Mouse (Mus musculus) layer of hippocampus, postnatal 14 days (tissue): ENCODE measurements around the gene Defb29. TPM values are rescaled to one million over a fixed set of nuclear protein-coding genes. Genes with fewer than 3 reads are reported as not detected.

ENCODE experiments used
- DNase-seq, 2 experiments: peaks; one replicate each; pipeline ENCODE4 v3.0.0; 2021 to 2022; ENCODE audit warnings: low spot score in 2 of 2, mixed read lengths in 1 of 2
- long read RNA-seq, 2 experiments: library from polyadenylated mRNA; stranded (forward); transcript quantifications; one replicate each; pipeline ENCODE4 v2.0.0; 2021
- total RNA-seq, 2 experiments: library from RNA; stranded (reverse); gene quantifications; 2 replicates each; pipeline ENCODE4 v1.2.3; 2021

Defb29 gene
- not detected for total RNA-seq
- long read RNA-seq, experiment 1, result 0 reads
- long read RNA-seq, experiment 2, result 0 reads

DNA sequence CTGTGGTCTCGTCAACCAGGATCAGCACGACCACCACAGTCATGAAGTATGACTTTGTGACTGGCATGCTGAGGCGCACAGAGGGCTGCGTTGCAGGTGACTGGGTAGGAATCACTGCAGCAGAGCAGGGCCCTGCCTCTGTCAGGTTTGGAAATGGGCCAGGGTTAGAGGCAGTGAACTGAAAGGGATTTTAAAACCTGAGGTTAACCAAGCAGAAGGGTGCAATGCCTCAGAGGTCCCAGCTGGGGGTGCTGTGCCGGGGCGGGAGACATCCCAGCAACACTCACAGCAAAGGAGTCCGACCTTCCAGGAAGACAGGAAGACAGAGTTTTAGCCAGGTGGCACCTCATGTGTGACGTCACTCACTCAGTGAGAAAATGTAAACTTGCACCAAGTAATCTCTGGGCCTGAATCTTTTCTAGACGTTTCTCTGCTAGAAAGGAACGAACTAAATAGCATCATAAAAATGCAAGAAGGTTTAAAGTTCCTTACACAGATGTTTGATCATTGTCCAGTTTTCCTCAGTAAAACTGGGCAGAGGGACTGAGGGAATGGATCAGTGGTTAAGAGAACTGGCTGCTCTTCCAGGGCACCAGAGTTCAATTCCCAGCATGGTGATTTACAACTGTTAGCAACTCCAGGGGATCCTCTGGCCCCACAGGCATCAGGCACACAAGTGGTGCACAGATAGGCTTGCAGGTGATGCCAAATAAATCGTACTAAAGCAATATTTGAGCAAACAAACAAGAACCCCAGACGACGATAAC lies at the start of gene Defb29:
Defb29 (minus strand) TSS at position 155 of the 767 bp plus-strand sequence.
- no peak for DNase-seq

DNA sequence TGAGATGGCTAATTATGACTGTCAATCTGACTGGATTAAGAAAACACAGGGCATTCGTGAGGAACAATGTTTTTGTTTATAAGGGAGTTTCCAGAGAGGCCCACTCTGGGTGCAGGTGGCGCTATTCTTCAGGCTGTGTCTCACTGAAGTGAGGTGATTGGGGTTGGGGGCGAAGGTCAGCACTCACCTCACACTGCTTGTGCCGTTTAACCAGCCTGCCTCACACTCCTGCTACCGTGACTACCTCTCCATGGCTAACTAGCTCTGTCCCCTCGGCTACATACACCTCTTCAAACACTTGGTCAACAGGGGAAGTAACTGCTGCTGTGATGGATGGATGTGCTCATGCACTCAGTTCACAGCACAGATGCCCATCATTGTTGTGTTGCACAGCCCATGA lies 49.1 kb upstream of the Defb29 start:
- DNase-seq, result no peak

DNA sequence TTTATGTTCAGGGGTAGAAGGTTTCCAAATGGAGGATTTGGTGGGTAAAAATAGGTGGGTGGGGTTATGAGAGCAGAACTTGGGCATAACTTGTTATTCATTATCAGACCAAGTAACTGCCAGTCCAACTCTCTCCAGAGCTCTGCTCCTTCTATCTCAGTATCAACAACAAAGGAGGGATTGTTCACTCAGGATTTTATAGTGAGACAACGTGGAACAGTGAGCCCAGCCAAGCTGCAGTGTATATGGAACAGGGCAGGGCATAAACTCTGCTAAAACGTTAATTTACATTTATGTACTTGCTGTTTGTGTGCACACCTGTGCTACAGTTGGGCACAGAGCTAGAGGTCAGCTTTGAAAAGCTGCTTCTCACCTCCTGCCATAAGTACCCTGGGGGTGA lies 48.6 kb upstream of the Defb29 start:
- DNase-seq, result no peak

DNA sequence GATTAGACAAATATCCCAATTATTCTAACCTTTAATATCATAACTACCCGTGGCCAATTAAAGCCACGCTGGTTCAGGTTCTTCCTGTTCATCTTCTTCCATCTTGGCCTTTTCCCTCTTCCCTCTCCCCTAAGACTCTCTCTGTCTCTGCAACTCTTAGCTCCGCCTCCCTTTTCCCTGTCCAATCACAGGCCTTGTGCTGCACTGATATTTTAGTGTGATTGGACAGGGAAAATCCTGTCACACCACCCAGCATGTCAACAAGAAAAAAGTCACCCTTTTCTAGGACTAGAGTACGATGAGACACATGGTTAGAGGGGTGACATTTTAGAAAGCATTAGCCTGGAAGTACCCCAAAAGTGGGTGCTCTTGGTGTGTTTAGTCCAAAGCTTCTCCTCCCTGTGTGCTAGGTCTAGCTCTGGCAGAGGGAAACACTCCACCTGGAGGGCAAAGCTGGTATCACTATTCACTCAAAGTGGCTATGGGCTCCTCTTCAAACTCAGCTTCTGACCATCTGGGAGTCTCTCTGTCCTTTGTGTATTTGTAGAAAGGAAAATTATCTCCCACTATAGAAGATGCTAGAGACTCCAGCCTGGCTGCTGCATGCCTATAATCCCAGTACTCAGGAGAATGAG lies 47.1 kb upstream of the Defb29 start:
- DNase-seq, result no peak

DNA sequence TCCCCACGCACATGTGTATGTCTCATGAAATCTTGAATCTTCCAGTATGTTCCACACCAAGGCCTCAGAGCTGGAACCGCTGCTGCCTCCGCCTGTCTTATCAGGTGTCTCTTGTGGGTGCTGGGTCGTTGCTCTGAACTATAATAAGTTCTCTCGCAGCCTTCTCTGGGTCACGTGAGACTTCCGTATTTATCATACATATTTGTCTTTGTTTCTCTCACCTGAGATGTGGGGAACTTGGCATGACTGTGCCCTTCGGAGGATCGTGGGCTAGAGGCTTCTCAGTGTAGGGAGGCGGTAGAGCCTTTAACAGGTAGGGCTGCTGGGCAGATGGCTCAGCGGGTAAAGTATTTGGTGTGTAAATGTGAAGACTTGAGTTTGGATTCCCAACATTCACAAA lies 40.7 kb upstream of the Defb29 start:
- no peak for DNase-seq

DNA sequence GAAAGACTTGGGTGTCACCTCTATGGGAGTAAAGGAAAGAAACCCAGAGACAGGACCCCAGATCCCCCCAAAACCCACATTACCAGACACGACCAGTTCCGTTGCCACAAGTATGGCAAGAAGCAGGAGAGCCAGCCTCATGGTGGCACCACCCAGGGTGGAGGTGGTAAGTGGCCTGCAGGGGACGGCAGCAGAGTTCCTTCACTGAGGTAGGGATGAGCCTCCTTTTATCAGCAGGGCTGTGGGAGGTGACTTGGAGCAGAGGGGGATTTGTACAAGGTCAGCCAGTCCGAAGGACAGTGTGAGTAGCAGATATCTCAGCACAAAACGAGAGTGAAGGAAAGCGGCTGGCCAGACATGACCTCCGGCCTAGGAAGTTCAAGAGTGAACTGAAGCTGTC lies 40.2 kb upstream of the Defb29 start, which contains the start of gene Defb19:
Defb19 (minus strand) TSS at position 206 of the 400 bp plus-strand sequence.
- no peak for DNase-seq

DNA sequence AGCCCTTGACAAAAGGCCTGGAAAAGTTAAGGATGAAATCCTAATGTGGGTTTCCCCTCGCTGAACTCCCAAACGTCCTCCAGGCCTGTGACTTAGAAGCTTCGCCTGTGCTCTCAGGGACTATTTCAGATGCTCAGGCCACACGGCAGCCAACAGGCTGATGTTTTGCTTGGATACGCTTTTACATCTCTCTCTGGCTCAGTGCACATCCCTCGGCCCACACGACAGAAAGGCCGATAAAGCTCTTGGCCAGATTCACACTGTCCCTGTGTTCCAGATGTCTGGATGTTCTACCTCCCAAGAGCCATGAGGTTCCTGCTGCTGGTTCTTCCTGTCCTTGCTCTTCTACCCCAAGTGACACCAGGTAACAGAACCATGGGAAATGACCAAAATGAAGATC lies 33.6 kb upstream of the Defb29 start:
- DNase-seq, result no peak

DNA sequence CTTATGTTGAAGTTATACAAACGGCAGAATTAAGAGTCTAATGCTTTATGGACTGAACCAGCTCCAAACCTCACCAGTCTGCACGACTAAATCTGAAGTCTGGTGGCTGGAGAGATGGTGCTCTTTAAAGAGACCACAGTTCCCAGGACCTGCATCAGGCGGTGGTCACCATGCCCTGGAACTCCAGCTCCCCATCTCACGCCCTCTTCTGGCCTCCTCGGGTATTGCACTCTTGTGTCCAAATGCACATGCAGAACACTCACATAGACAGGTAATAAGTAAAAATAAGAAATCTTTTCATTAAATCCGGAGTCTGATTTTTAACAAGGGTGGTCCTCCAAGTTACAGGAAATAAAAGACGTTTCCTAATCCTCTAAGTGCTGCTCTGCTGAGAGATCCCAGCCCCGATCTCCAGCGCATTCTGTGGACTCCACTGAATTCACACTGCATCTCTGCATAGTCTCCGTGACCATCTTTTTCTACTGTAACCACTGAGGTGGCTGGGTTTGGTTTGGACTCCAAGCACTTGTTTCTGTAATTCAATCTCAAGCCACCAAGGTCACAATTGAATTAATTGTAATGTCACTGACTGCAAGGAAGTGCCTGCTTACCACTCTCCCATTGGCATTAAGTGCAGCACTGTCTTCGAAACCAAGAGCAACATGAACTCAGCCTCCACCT lies 32.4 kb upstream of the Defb29 start, which contains the start of gene Defb21:
Defb21 (plus strand) TSS at position 631 of the 681 bp plus-strand sequence.
- DNase-seq, result no peak

DNA sequence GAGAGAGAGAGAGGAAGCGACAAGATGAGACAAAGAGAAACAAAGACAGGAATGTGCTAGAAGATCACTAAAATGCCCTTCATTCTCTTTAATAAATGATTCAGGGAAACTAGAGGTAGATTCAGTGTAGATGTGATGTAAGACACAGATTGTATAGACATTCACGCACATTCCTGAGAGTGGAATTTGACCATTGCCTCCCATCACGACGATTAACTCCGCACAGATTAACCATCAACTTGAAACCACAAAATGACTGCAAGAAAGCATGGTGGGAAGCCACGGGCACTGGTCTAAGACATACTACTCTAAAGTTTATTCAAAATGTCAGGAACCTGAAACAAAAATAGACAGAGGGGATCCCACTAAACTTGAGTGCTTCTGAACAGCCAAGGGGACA lies 30.4 kb upstream of the Defb29 start:
- no peak for DNase-seq

DNA sequence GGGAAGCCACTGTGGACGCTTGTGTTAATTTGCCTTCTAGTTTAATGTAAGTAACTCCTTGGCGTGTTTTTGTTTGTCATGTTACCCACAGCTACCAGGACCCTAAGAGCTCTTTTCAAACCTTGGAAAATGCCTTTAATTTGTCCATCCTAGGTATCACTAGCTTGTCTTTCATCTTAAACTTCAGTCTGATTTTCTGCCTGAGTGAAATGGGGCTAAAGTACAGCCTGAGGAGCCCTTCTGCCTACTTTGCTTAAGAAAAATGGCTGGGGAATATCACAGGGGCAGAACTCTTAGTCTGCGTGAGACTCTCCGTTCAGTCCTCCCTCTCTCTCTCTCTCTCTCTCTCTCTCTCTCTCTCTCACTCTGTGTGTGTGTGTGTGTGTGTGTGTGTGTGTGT lies 30.0 kb upstream of the Defb29 start:
- DNase-seq, result no peak

DNA sequence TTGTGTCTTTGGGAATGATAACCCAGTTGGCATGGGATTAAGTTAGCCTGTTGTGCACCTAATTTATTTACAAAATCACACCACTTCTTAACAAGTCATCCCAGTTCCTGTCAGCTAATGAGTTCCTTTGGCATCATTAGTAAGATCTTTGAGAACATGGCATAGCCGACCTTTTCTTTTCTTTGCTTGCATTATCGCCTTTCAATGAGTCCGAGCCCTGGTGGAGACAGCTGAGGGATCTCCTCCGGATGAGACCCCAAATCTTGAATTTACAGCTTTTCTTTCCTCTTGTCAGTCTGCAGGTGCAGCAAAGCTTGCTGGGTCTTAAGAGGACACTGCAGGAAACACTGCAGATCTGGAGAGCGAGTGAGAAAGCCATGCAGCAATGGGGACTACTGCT lies 29.1 kb upstream of the Defb29 start, which contains the start of gene Gm17416:
Gm17416 (plus strand) TSS at position 301 of the 400 bp plus-strand sequence.
- no peak for DNase-seq

DNA sequence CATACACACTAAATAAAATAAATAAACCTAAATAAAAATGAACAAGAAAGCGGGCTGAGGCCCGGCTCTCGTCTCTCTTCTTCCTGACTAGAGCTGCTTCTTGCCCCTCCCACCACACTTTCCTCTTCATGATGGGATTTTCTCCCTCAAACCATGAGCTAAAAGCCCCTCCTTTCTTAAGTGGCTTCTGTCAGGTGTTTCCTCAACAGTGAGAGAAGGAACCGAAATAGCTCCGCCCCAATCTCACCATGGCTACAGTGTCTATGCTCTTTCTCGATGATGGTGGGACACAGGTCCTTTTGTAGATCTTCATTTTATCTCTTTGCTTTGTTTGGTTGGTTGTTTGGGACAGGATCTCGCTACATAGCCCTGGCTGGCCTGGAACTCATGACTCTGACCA lies 16.8 kb upstream of the Defb29 start:
- no peak for DNase-seq

DNA sequence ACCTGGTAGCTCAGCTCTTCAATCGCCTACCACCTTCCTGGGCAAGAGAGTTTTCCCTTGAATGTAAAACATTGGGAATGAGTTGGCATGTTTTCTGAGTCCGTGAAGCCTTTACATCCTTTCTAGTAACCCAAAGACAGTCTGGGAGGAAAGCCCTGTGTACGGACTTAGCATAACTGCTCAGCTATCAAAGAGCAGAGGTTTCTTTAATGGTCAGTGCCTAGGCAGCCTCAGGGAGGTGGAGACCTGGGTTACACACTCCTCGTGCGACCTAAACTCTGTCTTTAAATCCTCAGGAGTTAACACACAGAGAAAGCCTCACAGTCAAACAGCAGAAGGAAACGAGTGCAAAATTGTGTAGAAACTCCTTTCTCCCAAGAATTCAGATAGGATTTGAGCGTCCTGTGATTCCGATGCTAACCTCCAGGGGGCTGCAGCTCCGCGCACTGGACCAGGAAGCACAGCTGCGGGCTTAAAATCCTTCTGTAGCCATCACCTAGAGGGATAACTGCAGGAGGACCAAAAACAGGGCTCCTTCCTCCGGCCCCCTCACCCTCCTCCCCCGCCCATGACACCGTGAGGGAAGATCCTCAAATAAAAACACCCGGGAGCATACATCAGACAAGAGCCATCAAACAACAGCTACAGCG lies 14.0 kb upstream of the Defb29 start:
- peak; percentile 43 to 70 for DNase-seq

DNA sequence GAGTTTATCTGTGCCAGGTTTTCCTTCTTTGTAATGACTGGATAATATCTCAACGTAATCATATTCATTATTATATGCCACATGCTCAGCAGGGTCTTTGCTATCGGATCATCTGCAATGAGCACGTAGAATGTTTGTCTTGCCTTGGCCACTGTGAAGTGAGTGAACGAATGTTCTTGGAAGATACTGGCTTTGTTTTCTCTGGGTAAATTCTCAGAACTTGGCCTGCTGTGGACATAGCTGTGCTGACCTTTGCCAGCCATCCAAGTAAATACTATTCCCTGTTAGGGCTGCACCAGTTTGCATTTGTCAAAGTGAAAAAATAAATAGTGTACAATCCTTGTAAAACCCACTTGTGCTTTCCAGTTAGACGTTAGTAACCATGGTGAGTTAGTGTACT lies 8.2 kb upstream of the Defb29 start:
- DNase-seq, result no peak

DNA sequence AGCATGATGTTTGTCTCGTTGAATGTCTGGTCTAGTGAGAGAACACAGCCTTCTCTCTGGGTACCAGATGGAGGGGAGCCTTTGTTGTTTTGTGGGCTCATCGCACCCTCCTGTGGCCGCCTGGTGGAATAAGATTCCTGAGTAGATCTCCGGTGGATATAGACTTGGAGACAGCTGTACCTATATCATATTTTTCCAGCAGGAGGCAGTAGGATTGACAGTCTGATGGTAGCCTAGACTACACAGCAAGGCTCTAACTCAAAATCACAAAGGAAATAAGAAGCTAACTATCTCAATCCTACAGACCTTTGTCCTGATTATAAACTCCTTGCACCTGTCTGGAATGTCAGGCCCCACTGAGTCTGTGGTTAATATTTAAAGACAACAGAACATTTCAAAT lies 4.8 kb upstream of the Defb29 start:
- DNase-seq, result peak; percentile 50 to 85

DNA sequence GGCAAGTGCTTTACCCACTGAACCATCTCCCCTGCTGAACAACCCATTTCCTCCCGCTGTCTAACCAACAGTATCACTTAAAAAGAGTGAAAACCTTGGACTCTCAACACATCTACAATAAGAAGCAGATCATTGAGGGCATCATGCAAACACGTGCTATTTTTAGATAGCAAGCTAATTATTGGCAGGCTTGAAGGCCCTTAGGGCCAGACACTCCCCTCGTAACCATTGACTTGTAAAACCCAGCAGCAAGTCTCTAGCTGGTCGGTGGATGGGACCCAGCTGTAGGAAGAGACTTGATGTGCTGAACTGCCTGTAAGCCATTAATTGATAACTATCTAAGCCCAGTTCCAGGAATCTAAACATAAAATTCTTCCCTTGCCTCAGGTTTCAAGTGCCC lies 3.6 kb upstream of the Defb29 start:
- no peak for DNase-seq

DNA sequence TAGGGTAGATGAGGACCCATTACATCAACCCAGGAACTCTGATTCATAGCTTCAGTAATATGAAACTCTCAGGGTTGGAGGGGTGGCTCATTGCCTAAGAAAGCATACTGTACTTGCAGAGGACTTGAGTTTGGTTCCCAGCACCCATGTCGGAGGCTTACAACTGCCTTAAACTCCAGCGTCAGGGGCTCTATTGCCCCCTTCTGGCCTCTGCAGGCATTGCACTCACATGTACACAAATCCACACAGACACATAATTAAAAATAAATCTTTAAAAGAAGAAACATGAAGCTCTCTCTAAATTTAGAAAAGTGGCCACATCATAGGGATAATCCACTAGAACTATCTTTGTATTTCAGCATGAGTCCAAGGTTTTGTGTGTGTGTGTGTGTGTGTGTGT lies 3.0 kb upstream of the Defb29 start:
- DNase-seq, result no peak

DNA sequence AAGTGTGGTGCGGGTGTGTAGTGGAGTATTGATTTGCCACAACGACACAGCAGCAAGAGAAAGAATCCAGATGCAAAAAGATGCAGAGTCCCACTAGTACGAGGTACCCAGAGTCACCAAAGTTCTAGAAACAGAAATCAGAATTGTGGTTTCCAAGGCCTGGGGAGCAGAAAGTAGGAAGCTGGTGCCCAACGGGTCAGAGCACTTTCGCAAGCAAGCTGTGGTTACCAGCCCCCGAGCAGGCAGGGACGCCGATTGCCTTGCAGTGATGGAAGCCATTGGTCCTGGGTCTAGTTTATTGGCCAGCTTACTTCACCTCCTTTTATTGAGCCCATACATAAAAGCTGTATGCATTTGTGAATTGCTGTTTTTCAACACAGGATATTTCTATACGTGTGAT lies 2.1 kb upstream of the Defb29 start:
- no peak for DNase-seq

DNA sequence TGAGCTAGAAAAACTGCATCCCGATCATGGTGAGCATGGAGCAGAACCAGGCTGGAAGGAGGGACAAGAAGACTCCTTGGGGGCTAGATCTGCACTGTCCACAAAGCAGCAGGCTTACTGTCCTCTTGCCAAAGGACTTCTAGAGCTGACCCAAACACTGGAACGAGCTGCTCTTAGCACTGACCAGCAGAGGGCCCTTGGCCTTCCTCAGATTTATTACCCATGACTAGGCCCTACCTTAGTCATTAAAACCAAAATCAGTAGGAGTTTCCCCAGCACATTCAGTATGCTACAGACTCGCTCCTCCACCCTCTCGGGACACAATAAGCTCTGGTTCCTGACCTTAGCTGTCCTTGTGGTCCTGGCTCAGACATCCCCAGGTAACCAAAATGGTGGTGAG lies 21.9 kb downstream of the Defb29 start, which contains the start of gene Defb28:
Defb28 (plus strand) TSS at position 275 of the 400 bp plus-strand sequence.
- DNase-seq, result no peak

DNA sequence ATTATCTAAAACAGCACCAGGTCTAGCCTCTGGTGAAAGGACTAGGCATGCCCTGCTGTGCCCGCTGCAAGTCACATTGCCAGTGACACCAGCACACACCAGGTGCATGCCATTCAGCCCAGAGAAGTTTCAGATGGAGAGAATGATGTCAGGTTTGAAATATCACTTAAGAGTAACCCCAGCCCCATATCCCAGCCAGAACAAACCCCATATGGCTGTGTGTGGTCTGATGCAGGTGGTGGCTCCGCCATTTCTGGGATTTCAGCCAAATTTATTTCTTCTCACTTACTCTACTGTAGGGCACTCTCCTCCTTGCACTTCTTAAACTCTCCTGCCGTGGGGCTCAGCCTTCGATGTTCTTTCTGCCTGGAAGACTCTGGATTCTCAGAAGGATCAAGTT lies 23.8 kb downstream of the Defb29 start:
- no peak for DNase-seq

DNA sequence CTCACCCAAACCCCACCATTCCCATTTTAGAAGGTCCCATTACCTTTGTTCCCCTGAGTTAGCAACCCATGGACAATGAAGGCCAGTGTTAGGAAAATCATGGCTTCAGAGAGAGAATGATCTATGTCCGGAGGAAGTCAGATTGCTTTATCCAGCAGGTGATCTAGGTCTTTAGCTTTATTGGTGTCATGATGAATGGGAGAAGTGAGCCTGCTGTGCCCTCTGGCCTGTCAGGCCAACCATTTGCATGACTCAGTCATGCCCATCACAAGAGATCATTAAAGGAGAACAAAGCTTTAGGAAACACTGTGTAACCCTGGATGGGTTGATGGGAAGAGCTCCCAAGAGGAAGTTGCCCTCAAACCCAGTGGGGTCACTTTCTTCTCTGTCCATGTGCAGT lies 28.3 kb downstream of the Defb29 start, which contains the start of gene Defb26:
Defb26 (minus strand) TSS at position 101 of the 400 bp plus-strand sequence.
- DNase-seq, result no peak
